Mouse (Mus musculus) E14TG2a.4 (cell line): ENCODE measurements around the gene Rgs5.

Experiments
- H3K27me3 ChIP-seq: 2 replicates; pipeline ENCODE4 v1.6.1; 2014; ENCODE audit warnings: low read length, control low read depth; ENCODE audit not compliant: insufficient read depth
- H3K36me3 ChIP-seq: 2 replicates; pipeline ENCODE4 v1.6.1; 2014; ENCODE audit warnings: low read length, control low read depth; ENCODE audit not compliant: insufficient read depth
- H3K4me1 ChIP-seq: replicated peaks from 2 replicates; pipeline ENCODE4 v1.6.1; 2014; ENCODE audit warnings: low read depth, low read length, control low read depth
- H3K4me3 ChIP-seq: replicated peaks from 2 replicates; pipeline ENCODE4 v1.5.1; 2014; ENCODE audit warnings: mild to moderate bottlenecking, low read length
- H3K9me3 ChIP-seq: 2 replicates; pipeline ENCODE4 v1.6.1; 2014; ENCODE audit warnings: low read length, control low read depth
- NANOG ChIP-seq: IDR thresholded peaks from 2 replicates; pipeline ENCODE4 v1.6.1; 2014; ENCODE audit warnings: borderline replicate concordance, low read length, mixed read lengths
- POU5F1 ChIP-seq: IDR thresholded peaks from 2 replicates; pipeline ENCODE4 v1.6.1; 2014; ENCODE audit warnings: low read length, borderline replicate concordance

Rgs5 gene

DNA sequence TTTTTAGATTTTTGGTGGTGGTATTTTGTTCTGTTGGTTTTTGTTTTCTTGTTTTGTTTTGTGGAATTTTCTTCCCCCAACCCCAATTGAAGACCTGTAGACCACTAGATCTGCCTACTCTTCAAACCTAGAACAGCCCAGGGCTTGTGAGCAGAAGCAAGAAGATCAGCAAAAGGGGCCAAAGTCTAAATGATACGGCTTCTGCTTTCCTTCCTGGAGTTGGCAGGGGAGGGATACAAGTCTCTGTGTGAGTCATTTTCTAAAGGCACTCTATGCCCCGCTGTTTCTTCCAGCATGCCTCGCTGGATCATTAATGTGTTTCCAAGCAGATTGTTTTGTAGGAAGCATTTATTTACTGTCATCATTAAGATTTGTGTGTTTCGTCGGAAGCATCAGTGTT, 85.8 kb downstream of the Rgs5 start:
- TF ChIP-seq POU5F1 (no peak), NANOG (no peak)
- Histone ChIP-seq H3K4me3 (no peak overlapping the region), H3K27me3 (no peaks in the 10 kb centered on the region), H3K9me3 (no peaks in the 10 kb centered on the region; the same call in 1 of the 2 replicates), H3K4me1 (no peaks in the 10 kb centered on the region), H3K36me3 (no peaks in the 10 kb centered on the region)
